Mouse (Mus musculus): ENCODE results near the gene Plekho2.
A peak's percentile ranks its signal among the peaks of the same experiment; 100 is the strongest.

The Plekho2 gene

DNA sequence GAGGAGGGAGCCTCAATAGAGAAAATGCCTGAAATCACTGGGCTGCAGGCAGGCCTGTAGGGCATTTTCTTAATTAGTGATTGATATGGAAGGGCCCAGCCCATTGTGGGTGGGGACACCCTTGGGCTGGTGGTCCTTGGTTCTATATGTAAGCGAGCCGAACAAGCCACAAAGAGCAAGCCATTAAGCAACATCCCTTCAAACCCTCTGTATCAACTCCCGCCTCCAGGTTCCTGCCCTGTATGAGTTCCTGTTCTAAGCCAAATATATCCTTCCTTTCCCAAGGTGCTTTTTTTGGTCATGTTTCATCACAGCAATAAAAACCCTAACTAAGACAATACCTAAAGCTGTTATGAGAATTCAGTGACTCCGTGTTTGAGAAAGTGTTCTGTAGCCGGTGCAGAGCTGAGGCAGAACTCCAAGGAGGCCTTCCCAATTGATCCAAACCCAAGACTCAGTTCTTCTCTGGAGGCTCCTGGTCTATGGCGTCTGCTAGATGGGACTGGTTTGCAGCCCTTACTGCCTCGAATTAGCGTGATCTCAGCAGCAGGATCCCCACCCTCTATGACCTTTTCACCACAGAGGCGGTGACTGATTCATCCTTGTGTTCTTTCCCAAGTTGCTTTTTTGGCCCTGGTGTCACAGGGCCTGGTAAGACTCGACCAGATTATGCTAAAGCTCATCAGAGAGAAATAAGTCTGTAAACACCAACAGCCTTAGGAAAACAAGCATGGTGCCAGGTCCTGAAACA, 54.2 kb downstream of the Plekho2 start:
- no peak for DNase-seq

DNA sequence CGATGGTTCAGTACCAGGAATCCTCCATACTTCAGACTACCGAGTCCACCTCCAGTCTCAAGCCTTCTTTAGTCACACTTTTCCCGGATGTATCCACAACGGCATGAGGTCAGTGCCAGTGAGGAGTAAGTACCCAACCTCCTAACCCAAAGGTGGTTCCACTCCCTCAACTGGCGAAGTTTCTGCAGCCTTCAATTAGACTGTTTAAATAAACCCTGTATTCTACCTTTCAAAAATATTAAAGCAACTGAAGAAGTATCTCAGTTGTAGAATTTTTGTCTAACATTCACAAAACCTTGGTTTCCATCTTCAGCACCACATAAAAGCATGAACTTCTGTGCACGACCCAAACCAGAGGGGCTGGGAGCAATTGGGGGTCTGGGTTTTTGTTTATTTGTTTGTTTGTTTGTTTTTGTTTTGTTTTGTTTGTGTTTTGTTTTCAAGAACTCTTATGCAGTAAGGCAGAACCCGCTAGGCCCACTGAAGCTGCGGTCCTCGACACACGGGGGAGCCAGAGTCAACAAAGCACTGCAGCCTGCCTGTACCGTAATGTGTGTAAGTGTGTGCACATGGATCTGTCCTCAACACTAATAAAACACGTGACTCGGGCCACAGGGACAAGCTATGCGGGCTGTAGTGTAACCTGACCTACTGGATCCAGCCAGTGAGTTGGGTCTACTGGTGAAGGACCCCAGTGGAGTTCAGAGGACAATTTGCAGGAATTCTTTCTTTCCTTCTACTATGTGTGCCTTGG, 56.1 kb downstream of the Plekho2 start:
- DNase-seq = peak; percentile 83

DNA sequence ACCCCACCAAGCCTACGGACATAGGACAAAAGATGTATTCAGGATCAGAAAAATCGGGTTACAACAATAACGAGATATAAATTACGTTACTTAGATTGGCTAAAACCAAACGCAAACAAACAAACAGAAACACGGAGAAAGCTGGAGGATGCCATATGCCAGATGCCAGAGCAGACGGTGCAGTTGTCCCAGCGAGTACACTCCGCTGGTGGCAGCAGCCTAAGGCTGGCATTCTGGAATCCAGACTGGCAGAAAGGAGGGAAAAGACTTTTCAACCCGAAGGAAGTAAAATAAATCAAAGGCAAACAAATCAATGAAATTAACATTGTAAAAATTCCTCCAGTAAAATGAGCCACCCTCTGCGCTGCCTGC, 59.3 kb downstream of the Plekho2 start:
- DNase-seq = no peak

DNA sequence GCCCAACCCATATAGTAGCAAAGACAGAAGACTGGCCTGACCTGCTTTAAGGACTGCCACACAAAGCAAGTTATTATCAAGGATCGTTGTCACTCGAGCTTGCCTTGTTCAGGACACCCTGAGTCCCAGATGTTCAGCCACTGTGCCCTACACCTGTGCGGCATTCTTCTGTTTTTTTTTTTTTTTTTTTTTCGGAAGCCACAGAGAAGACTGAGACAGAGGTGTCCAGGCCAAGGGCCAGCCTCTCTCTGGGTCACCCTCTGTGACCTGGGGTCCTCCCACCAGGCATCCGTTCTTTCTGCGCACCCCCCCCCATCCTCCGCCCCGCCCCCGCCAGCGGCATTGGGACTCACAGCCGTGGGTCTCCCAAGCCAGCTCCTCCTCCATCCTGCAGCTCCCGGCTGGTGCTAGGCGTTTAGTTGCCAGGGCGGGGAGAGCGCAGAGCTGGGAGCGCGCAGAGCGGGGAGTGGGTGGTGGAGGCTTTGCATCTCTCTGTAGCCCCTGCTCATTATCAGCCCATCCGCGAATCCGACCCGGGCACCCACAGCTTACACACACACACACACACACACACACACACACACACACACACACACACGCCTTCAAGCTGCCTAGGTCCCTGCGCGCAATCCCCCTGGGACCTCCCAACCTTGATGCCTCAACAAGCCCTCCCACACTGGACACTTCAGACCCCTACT, 59.9 kb downstream of the Plekho2 start, which contains the start of gene Ankdd1a:
TSS of gene Ankdd1a (minus strand) at position 387 of the 698 bp plus-strand sequence.
- no peak for DNase-seq

DNA sequence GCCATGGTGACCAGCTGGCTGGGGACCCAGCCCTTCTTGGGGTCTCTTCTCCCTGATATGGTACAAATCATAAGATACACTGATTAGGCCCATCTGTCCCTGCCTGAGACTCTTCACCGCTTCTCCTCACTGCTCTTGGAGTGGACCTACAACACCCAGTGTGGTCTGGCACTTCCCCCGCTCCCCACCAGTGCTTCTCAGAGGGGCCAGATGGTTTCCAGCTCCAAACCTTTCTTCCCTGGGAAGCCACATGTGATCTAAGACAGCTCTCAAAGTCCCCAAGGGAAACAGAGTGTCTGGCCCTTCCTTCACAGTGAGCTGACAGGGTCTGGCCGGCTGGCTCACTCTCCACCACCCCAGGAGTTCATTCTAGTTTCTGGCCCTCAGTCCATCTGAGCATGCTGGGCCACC, 65.0 kb downstream of the Plekho2 start:
- no peak for DNase-seq

DNA sequence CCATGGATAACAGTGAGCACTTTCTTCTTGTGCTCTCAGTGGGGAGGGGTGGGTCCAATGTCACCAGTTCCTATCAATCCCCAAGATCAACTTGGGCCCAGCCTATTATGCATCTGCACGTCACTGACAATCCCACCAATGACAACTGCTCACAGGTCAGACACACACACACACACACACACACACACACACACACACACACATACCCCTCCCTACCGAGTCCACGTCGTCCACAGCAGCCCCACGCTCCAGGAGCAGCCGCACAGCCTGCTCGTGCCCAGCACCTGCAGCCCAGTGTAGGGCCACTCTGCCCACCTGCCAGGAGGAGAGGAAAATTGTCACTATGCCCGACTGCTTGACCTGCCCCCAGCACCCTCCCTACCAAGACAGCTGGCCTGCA, 65.4 kb downstream of the Plekho2 start:
- DNase-seq = no peak

DNA sequence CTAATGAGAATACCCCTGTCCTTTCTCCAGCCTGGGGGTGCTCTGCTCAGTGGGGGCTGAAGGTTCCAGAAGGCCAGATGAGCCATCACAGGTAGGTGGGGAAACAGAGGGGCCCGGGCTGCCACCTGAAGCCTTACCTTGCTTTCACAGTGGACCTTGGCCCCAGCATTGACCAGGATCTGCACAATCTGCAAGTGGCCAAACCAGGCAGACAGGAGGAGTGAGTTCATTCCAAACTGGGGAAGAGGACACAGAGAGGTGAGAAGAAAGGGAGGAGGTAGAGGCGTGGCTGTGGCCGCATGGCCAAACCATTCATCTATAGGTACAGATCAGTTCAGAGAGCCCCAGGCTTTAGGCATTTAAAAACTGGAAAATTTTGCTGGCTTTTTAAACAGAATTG, 67.3 kb downstream of the Plekho2 start:
- DNase-seq = no peak

DNA sequence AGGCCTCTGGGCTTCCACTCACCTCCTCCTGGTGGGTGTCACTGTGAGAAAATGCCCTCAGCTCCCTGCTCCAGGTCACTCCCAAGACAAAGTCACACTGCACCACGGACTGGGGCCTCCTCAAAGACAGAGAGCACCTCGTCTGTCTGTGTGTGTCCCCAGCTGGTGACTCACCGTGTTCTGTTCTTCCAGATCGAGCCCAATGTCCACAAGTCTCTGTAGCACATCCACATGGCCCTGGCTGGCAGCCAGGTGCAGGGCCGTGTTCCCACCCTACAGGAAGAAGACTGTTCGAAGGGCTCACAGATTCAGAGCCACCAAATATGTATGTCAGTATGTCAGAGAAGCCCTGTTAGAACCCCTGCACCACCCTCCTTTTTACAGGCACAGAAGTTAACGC, 71.4 kb downstream of the Plekho2 start:
- DNase-seq = peak; percentile 23

DNA sequence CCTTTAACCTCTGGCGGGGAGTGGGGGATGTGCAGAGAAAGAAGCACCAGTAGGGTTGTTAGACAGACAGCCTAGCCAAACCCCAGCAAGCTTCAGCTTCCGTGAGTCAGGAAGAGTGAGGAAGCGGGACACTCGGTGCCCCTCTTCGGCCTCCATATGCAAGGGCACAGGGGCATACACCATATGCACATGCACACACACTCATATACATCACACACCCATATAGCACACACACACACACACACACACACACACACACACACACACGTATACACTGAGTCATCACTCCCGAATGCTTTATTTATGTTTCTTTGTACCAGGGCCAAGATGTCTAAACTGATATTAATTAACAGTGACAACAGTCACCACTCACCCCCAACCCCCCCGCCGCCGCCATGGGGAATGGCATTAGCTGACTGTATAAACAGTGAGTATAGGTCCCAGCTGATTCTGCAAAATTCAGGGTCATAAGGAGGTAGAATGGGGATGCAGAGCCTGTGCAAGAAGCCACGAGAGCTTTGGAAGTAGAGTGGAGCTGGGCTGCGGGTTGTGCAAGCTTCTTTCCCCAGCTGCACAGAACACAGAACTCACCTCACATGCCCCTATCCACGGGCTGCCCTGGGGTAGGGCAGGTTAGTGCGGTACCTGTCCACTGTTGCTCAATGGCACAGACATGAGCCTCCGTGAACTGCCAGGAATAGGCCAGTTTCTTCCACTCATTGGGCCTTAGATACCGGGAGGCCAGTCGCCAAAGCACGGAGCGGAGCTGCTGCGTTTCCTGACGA, 76.9 kb downstream of the Plekho2 start:
- no peak for DNase-seq

Data from thymus, postnatal 14 days (tissue).